Mouse (Mus musculus) brain, embryonic 14.5 days (tissue): ENCODE results near the gene Diaph3.

Experiments
- CTCF ChIP-seq: fragments of 200-500 bp; IDR thresholded peaks from 2 replicates; pipeline ENCODE4 v1.5.1; 2012; ENCODE audit warnings: inconsistent platforms, mild to moderate bottlenecking, moderate library complexity, borderline replicate concordance; ENCODE audit not compliant: insufficient read depth, insufficient read length; ENCODE audit errors: extremely low read depth
- POLR2A ChIP-seq: fragments of 200-500 bp; IDR thresholded peaks from 2 replicates; pipeline ENCODE4 v1.6.1; 2012; ENCODE audit warnings: mild to moderate bottlenecking, inconsistent platforms, borderline replicate concordance; ENCODE audit not compliant: poor library complexity, insufficient read depth, insufficient read length, severe bottlenecking; ENCODE audit errors: extremely low read depth

DNA sequence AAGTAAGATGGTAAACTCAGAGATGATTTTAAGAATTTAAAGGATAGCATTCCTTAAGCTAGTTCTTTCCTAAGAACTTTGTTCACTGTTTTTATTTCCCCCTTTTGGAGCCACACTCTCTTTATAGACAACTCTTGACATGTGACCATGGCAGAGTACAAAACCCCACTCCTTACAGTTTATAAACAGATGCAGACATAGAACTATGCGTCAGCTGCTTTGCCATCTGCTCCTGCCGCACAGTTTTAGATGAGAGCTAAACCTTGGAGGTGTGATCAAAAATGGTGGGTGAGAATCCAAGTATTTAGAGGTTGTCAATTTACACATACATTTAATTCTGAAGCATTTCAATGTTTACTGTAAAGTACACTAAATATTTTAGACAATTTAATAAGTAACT lies 367.7 kb downstream of the Diaph3 start:
- TF ChIP-seq POLR2A: no peak
- TF ChIP-seq CTCF: no peak
